In the genomic region with DNA sequence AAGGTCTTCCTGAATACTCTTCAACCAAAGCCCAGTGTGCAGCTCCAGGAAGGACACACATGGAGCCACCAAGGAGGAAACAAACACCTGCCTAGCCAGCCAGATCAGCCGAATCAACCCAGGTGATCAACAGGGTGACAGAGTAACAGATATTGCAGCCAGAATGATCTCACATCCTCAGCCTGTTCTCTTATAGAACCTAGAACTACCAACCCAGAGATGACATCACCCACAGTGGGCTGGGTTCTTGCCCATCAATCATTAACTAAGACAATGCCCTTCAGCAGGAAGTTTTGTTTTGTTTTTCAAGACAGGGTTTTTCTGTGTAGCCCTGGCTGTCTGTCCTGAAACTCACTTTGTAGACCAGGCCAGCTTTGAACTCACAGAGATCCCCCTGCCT, we compare ENCODE assay signal across 29 mouse cellular contexts. TPM values are rescaled to one million over a fixed set of nuclear protein-coding genes. Genes with fewer than 3 reads are reported as not detected.
DNase-seq lines count a peak whose midpoint lies in the region; ATAC-seq and TF ChIP-seq lines count a peak whose summit lies in the region.
"Had no signal": no experiment of that assay in that cellular context is flagged by ENCODE, and none has a peak within 500 bp of the region (broad histone marks: within the 10 kb centered on the region; RNA-seq: fewer than 3 reads in every experiment).

No protein-coding gene starts in this region.

- no peak for TF ChIP-seq CTCF in liver, postnatal 0 days (IDR thresholded peaks at IDR 0.05; ENCODE audit: low read depth)

- peak; percentile 67 for DNase-seq in kidney, adult 18-20 months
- no peak for DNase-seq in liver, postnatal 0 days
- DNase-seq in lung, postnatal 36 days: peak; percentile 77
- no peak for DNase-seq in adrenal gland, postnatal 10 days
- DNase-seq in spleen, adult 18-20 months: no peak
- DNase-seq: adrenal gland, postnatal 25 days; cerebellum, adult 8-10 months; gastrocnemius, postnatal 10 days; heart, postnatal 10 days; layer of hippocampus, postnatal 36 days; thymus, postnatal 14 days had no signal

- ATAC-seq in kidney, embryonic 15.5 days (replicated peaks; ENCODE audit: low FRiP score): no peak
- peak; percentile 85 for ATAC-seq in liver, postnatal 0 days
- ATAC-seq in liver, embryonic 12.5 days: no peak
- ATAC-seq in intestine, embryonic 16.5 days: peak; percentile 26
- ATAC-seq: forebrain, embryonic 16.5 days; hindbrain, embryonic 16.5 days; midbrain, embryonic 13.5 days had no signal

- H3K27me3 ChIP-seq in kidney, embryonic 15.5 days: no peaks in the 10 kb centered on the region
- no peaks in the 10 kb centered on the region for H3K27me3 ChIP-seq in liver, postnatal 0 days (ENCODE audit: insufficient read depth, low read length)
- peaks cover 4% of the 10 kb centered on the region; the same call in 1 of the 2 replicates for H3K27me3 ChIP-seq in liver, embryonic 12.5 days (replicated peaks)
- H3K27me3 ChIP-seq in intestine, embryonic 16.5 days (replicated peaks; ENCODE audit: control insufficient read depth, insufficient read depth, low read length): no peaks in the 10 kb centered on the region
- H3K27me3 ChIP-seq: embryonic facial prominence, embryonic 15.5 days; heart, embryonic 12.5 days; midbrain, embryonic 13.5 days had no signal

- no peak overlapping the region for H3K4me3 ChIP-seq in kidney, embryonic 15.5 days (replicated peaks)
- H3K4me3 ChIP-seq in liver, postnatal 0 days (ENCODE audit: low read depth, low read length): no peak overlapping the region
- H3K4me3 ChIP-seq in liver, embryonic 12.5 days: no peak overlapping the region
- H3K4me3 ChIP-seq in intestine, embryonic 16.5 days (ENCODE audit: low read length): no peak overlapping the region
- H3K4me3 ChIP-seq: embryonic facial prominence, embryonic 15.5 days; heart, embryonic 12.5 days; hindbrain, embryonic 10.5 days; midbrain, embryonic 13.5 days had no signal

- TF ChIP-seq EP300 in liver, postnatal 0 days (IDR thresholded peaks at IDR 0.05; ENCODE audit: low read depth): no peak

- H3K36me3 ChIP-seq in kidney, embryonic 15.5 days: no peaks in the 10 kb centered on the region
- no peaks in the 10 kb centered on the region for H3K36me3 ChIP-seq in liver, postnatal 0 days (replicated peaks; ENCODE audit: insufficient read depth, low read length)
- H3K36me3 ChIP-seq in liver, embryonic 12.5 days: no peaks in the 10 kb centered on the region
- no peaks in the 10 kb centered on the region for H3K36me3 ChIP-seq in intestine, embryonic 16.5 days (ENCODE audit: control insufficient read depth, insufficient read depth, low read length)
- H3K36me3 ChIP-seq: embryonic facial prominence, embryonic 15.5 days; heart, embryonic 12.5 days; hindbrain, embryonic 10.5 days; midbrain, embryonic 13.5 days had no signal

- no peak overlapping the region for H3K27ac ChIP-seq in kidney, embryonic 15.5 days
- H3K27ac ChIP-seq in liver, postnatal 0 days (ENCODE audit: low read depth): peak overlapping the region; percentile 44; the same call in 1 of the 2 replicates
- no peak overlapping the region for H3K27ac ChIP-seq in liver, embryonic 12.5 days
- no peak overlapping the region for H3K27ac ChIP-seq in intestine, embryonic 16.5 days (ENCODE audit: low read length)
- H3K27ac ChIP-seq: embryonic facial prominence, embryonic 15.5 days; hindbrain, embryonic 10.5 days; liver, embryonic 14.5 days; midbrain, embryonic 13.5 days had no signal

- H3K9me3 ChIP-seq in kidney, embryonic 15.5 days (replicated peaks): no peaks in the 10 kb centered on the region
- H3K9me3 ChIP-seq in liver, postnatal 0 days (ENCODE audit: low read length): no peaks in the 10 kb centered on the region
- H3K9me3 ChIP-seq in liver, embryonic 12.5 days (replicated peaks): no peaks in the 10 kb centered on the region
- H3K9me3 ChIP-seq in intestine, embryonic 16.5 days (ENCODE audit: control insufficient read depth, low read length): no peaks in the 10 kb centered on the region
- H3K9me3 ChIP-seq: embryonic facial prominence, embryonic 15.5 days; heart, embryonic 12.5 days; hindbrain, embryonic 10.5 days; midbrain, embryonic 13.5 days had no signal

- no peak overlapping the region for H3K4me2 ChIP-seq in kidney, embryonic 15.5 days
- H3K4me2 ChIP-seq in liver, postnatal 0 days (ENCODE audit: low read depth, low read length): no peak overlapping the region
- H3K4me2 ChIP-seq in liver, embryonic 12.5 days: no peak overlapping the region
- H3K4me2 ChIP-seq in intestine, embryonic 16.5 days (ENCODE audit: low read depth, low read length): no peak overlapping the region
- H3K4me2 ChIP-seq: embryonic facial prominence, embryonic 15.5 days; heart, embryonic 12.5 days; midbrain, embryonic 13.5 days had no signal

- no peak overlapping the region for H3K9ac ChIP-seq in kidney, embryonic 15.5 days
- H3K9ac ChIP-seq in liver, postnatal 0 days (replicated peaks): no peak overlapping the region
- H3K9ac ChIP-seq in liver, embryonic 12.5 days: no peak overlapping the region
- H3K9ac ChIP-seq in intestine, embryonic 16.5 days (ENCODE audit: low read depth, low read length): no peak overlapping the region
- H3K9ac ChIP-seq: embryonic facial prominence, embryonic 15.5 days; heart, embryonic 12.5 days; liver, embryonic 14.5 days; midbrain, embryonic 13.5 days had no signal

- peaks cover 16% of the 10 kb centered on the region for H3K4me1 ChIP-seq in kidney, embryonic 15.5 days
- peaks cover 29% of the 10 kb centered on the region for H3K4me1 ChIP-seq in liver, postnatal 0 days (ENCODE audit: insufficient read depth)
- peaks cover 13% of the 10 kb centered on the region for H3K4me1 ChIP-seq in liver, embryonic 12.5 days
- peaks cover 13% of the 10 kb centered on the region for H3K4me1 ChIP-seq in intestine, embryonic 16.5 days (ENCODE audit: control insufficient read depth, insufficient read depth, low read length)

- WGBS in kidney, embryonic 15.5 days: 88% methylated on average over 1 of the region's 1 CpGs
- WGBS in liver, postnatal 0 days (ENCODE audit: insufficient replicate concordance): 42% methylated on average over 1 of the region's 1 CpGs
- 69% methylated on average over 1 of the region's 1 CpGs for WGBS in liver, embryonic 12.5 days (ENCODE audit: insufficient replicate concordance)
- 65% methylated on average over 1 of the region's 1 CpGs for WGBS in intestine, embryonic 16.5 days

RNA-seq across cellular contexts. Expression of a gene that starts 12.0 kb away (rescaled TPM):
- 185 and 196 TPM in 2 replicates for polyA plus RNA-seq in kidney, embryonic 15.5 days (2015; fragmentation: Nextera tagmentation; extraction: Ambion mirVana)
- 608 and 698 TPM in 2 replicates for polyA plus RNA-seq in liver, postnatal 0 days (2015; fragmentation: Nextera tagmentation; extraction: Ambion mirVana)
- 171 and 178 TPM in 2 replicates for polyA plus RNA-seq in liver, embryonic 12.5 days (2016; fragmentation: Nextera tagmentation; extraction: Ambion mirVana)
- 404 and 475 TPM in 2 replicates for polyA plus RNA-seq in intestine, embryonic 16.5 days (2015; fragmentation: Nextera tagmentation; extraction: Ambion mirVana)
- total RNA-seq in adrenal gland, postnatal 10 days (2021): 100 to 1,000 TPM; 315 to 378 TPM

RNA-seq across cellular contexts. Expression of a gene that starts 24.8 kb away (rescaled TPM):
- 2.3 and 2.7 TPM in 2 replicates for polyA plus RNA-seq in kidney, embryonic 15.5 days (2015; fragmentation: Nextera tagmentation; extraction: Ambion mirVana)
- polyA plus RNA-seq in liver, postnatal 0 days (2015; fragmentation: Nextera tagmentation; extraction: Ambion mirVana): 5.6 and 6.5 TPM in 2 replicates
- 1.2 and 1.3 TPM in 2 replicates for polyA plus RNA-seq in liver, embryonic 12.5 days (2016; fragmentation: Nextera tagmentation; extraction: Ambion mirVana)
- 1.8 and 2.0 TPM in 2 replicates for polyA plus RNA-seq in intestine, embryonic 16.5 days (2015; fragmentation: Nextera tagmentation; extraction: Ambion mirVana)
- total RNA-seq in adrenal gland, postnatal 10 days (2021): 10 to 100 TPM; 41.7 to 43.4 TPM
- total RNA-seq: common myeloid progenitor, adult 5-6 weeks; granulocyte monocyte progenitor cell, adult 5-6 weeks; megakaryocyte progenitor cell, adult 5-6 weeks; monocyte, adult 5-6 weeks; neutrophil, adult 5-6 weeks had no signal

RNA-seq across cellular contexts. Expression of a gene that starts 47.1 kb away (rescaled TPM):
- polyA plus RNA-seq in kidney, embryonic 15.5 days (2015; fragmentation: Nextera tagmentation; extraction: Ambion mirVana): 0.30 and 0.61 TPM in 2 replicates
- polyA plus RNA-seq in liver, postnatal 0 days (2015; fragmentation: Nextera tagmentation; extraction: Ambion mirVana): 204 and 234 TPM in 2 replicates
- 7.2 and 7.3 TPM in 2 replicates for polyA plus RNA-seq in liver, embryonic 12.5 days (2016; fragmentation: Nextera tagmentation; extraction: Ambion mirVana)
- polyA plus RNA-seq in intestine, embryonic 16.5 days (2015; fragmentation: Nextera tagmentation; extraction: Ambion mirVana): 1.1 and 1.5 TPM in 2 replicates
- 10 to 100 TPM; 15.0 to 43.0 TPM for total RNA-seq in adrenal gland, postnatal 10 days (2021)
- total RNA-seq: common myeloid progenitor, adult 5-6 weeks; granulocyte monocyte progenitor cell, adult 5-6 weeks; heart, postnatal 10 days; left cerebral cortex, postnatal 10 days; monocyte, adult 5-6 weeks; neutrophil, adult 5-6 weeks had no signal
- polyA plus RNA-seq: forebrain, embryonic 16.5 days; hindbrain, embryonic 10.5 days; limb, embryonic 11.5 days; midbrain, embryonic 13.5 days; testis, adult 2 months had no signal

Comparison
In these comparisons a context has a peak if more than half of its experiments do, and no peak if none do; other contexts are left out.
1. ATAC-seq: peak in liver, postnatal 0 days (single experiment) and intestine, embryonic 16.5 days (single experiment); none in kidney, embryonic 15.5 days (single experiment) and liver, embryonic 12.5 days (single experiment).
2. RNA of a gene that starts 47.1 kb away (polyA plus RNA-seq): 204 to 234 TPM in liver, postnatal 0 days; 7.2 to 7.3 TPM in liver, embryonic 12.5 days, 1.1 to 1.5 TPM in intestine, embryonic 16.5 days and 0.30 to 0.61 TPM in kidney, embryonic 15.5 days; every median in the first group is over 10 times any median in the second.
3. DNase-seq: peak in kidney, adult 18-20 months (single experiment) and lung, postnatal 36 days (single experiment); none in liver, postnatal 0 days (single experiment), adrenal gland, postnatal 10 days (single experiment) and spleen, adult 18-20 months (0 of 2).